Mouse (Mus musculus): ENCODE measurements around the gene Sft2d2. TPM values are rescaled to one million over a fixed set of nuclear protein-coding genes. Genes with fewer than 3 reads are reported as not detected.

Gene Sft2d2
- total and polyA plus RNA-seq, 3 experiments: 26.0 to 31.6 (median 27.2) TPM

DNA sequence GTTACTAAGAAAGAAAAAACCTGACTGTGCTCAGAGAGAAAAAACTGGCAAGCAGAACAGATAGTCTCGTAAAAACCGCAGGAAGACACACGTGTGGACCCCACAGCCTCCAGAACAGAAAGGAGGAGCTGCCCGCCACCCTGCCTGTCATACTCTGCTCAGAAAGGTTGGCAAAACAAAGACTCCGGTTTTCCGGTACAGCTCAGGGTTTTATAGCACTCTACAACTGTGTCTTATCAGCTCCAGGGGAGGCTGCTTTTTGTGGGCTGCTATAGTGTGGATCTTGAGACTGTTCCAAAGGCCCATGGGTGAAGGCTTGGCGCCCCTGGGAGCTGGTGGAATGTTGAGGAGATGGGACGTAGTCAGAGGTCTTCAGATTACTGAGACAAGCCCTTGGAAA lies 43.0 kb downstream of the Sft2d2 start:
- in situ Hi-C loops (cut with MboI; ENCODE audit: low pct_ligation_motif_present, low pct_unique_long_range_greater_than_20kb, low sequenced_read_pairs) (no loop called here), dilution Hi-C loops (cut with MboI; ENCODE audit: extremely low pct_ligation_motif_present, extremely low pct_unique_long_range_greater_than_20kb, low sequenced_read_pairs) (no loop called here)
- Histone ChIP-seq H3K79me2 (replicated peaks; ENCODE audit: control insufficient read depth, extremely low read depth, insufficient read depth, poor library complexity, severe bottlenecking) (no peaks in the 10 kb centered on the region), H3K27me3 (replicated peaks) (no peaks in the 10 kb centered on the region), H3K27ac (ENCODE audit: insufficient read depth, low read depth) (no peak overlapping the region), H3K4me2 (ENCODE audit: insufficient read depth, low read depth, poor library complexity, severe bottlenecking) (no peak overlapping the region), H3K9ac (ENCODE audit: insufficient read depth, low read depth) (no peak overlapping the region), H3K4me3 (replicated peaks in 1 of 3; ENCODE audit: low read depth in 2 of 3, low read length in 2 of 3, poor library complexity in 1 of 3) (no peak overlapping the region), H3K9me3 (replicated peaks; ENCODE audit: low read length) (no peaks in the 10 kb centered on the region), H3K4me1 (ENCODE audit: control insufficient read depth in 1 of 2, insufficient read depth in 2 of 2) (peaks cover 2 to 16% of the 10 kb centered on the region in 2 experiments; a peak in 3 of 4 replicates), H3K36me3 (replicated peaks in 1 of 2; ENCODE audit: control insufficient read depth in 1 of 2, insufficient read depth in 1 of 2, low read length in 1 of 2) (no peaks in the 10 kb centered on the region)
- no peak for DNase-seq (ENCODE audit: extremely low read depth)
- TF ChIP-seq TBP (conservative IDR thresholded peaks at IDR 0.05; ENCODE audit: low read depth, low read length) (no peak), BHLHE40 (IDR thresholded peaks at IDR 0.05; ENCODE audit: low read depth, low read length) (no peak), TCF12 (IDR thresholded peaks at IDR 0.05; ENCODE audit: low read depth, low read length) (no peak), MAX (IDR thresholded peaks at IDR 0.05; ENCODE audit: low read length) (no peak), RAD21 (IDR thresholded peaks at IDR 0.05; ENCODE audit: low read depth, low read length) (no peak), USF1 (IDR thresholded peaks at IDR 0.05; ENCODE audit: low read depth, low read length) (no peak), MAFK (IDR thresholded peaks at IDR 0.05; ENCODE audit: insufficient replicate concordance, low read length) (no peak), ETS1 (conservative IDR thresholded peaks at IDR 0.05; ENCODE audit: low read depth, low read length) (no peak), CHD2 (IDR thresholded peaks at IDR 0.05; ENCODE audit: low read length) (no peak), MAZ (IDR thresholded peaks at IDR 0.05; ENCODE audit: low read depth, low read length) (no peak), MYC (IDR thresholded peaks at IDR 0.05; ENCODE audit: low read depth, low read length) (no peak), JUN (IDR thresholded peaks at IDR 0.05; ENCODE audit: insufficient read depth, low read depth, low read length) (no peak)

DNA sequence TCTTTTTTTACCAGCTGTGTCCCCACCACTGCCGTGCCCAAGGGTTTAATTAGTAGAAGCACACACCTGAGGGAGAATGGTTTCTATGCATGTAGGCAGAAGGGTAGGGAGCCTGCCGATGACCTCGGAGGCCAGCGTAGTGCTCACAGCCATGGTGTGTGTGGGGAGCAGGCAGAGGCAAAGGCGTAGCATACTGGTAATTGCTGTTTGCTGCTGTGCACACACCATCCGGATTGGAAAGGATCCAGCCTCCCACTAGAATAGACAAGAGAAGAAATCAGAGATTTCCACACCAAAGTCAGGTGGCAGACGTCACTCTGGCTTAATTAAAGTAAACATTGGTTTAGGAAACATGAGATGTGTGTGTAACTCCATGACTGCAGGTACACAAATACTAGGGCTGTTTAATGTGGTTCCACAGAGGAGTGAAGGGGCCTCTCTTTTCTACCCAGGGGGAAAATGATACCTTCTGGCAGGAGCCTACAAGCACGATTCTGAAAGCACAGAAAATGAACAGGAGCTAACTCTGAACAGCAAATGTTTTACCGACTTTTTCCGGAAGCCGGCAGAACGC lies 51.8 kb downstream of the Sft2d2 start:
- H3K4me1 ChIP-seq (ENCODE audit: control insufficient read depth in 1 of 2, insufficient read depth in 2 of 2): no peaks in the 10 kb centered on the region
- dilution Hi-C loops (cut with MboI; ENCODE audit: extremely low pct_ligation_motif_present, extremely low pct_unique_long_range_greater_than_20kb, low sequenced_read_pairs): no loop called here
- no peak for TF ChIP-seq JUN (IDR thresholded peaks at IDR 0.05; ENCODE audit: insufficient read depth, low read depth, low read length)
- no peak for TF ChIP-seq ZMIZ1 (IDR thresholded peaks at IDR 0.05; ENCODE audit: low read depth, low read length)
- TF ChIP-seq ZKSCAN1 (IDR thresholded peaks at IDR 0.05; ENCODE audit: borderline replicate concordance, low read depth, low read length): no peak
- no peak for TF ChIP-seq TBP (conservative IDR thresholded peaks at IDR 0.05; ENCODE audit: low read depth, low read length)
- no peak for TF ChIP-seq RCOR1 (conservative IDR thresholded peaks at IDR 0.05; ENCODE audit: low read depth, low read length)
- no peak for TF ChIP-seq E2F4 (IDR thresholded peaks at IDR 0.05; ENCODE audit: insufficient replicate concordance, low read depth, low read length)
- TF ChIP-seq CHD1 (IDR thresholded peaks at IDR 0.05; ENCODE audit: low read depth, low read length): no peak
- TF ChIP-seq GABPA (IDR thresholded peaks at IDR 0.05; ENCODE audit: insufficient replicate concordance, low read depth, low read length): no peak
- no peak for TF ChIP-seq POLR2A (IDR thresholded peaks at IDR 0.05; ENCODE audit: low read depth, low read length)
- TF ChIP-seq ZNF384 (IDR thresholded peaks at IDR 0.05; ENCODE audit: low read depth, low read length): no peak
- TF ChIP-seq IRF4 (IDR thresholded peaks at IDR 0.05; ENCODE audit: low read depth, low read length): no peak
- TF ChIP-seq EP300 (IDR thresholded peaks at IDR 0.05; ENCODE audit: low read length): no peak
- no peak for TF ChIP-seq JUND (conservative IDR thresholded peaks at IDR 0.05; ENCODE audit: low read depth, low read length)
- no peak for TF ChIP-seq BHLHE40 (IDR thresholded peaks at IDR 0.05; ENCODE audit: low read depth, low read length)
- no peak for TF ChIP-seq KAT2A (IDR thresholded peaks at IDR 0.05; ENCODE audit: insufficient replicate concordance, low read length)
- H3K9ac ChIP-seq (ENCODE audit: insufficient read depth, low read depth): no peak overlapping the region
- H3K36me3 ChIP-seq (replicated peaks in 1 of 2; ENCODE audit: control insufficient read depth in 1 of 2, insufficient read depth in 1 of 2, low read length in 1 of 2): no peaks in the 10 kb centered on the region
- no peak for DNase-seq (ENCODE audit: extremely low read depth)
- H3K4me3 ChIP-seq (replicated peaks in 1 of 3; ENCODE audit: low read depth in 2 of 3, low read length in 2 of 3, poor library complexity in 1 of 3): no peak overlapping the region
- peaks cover 2% of the 10 kb centered on the region for H3K9me3 ChIP-seq (replicated peaks; ENCODE audit: low read length)
- no peak overlapping the region for H3K27ac ChIP-seq (ENCODE audit: insufficient read depth, low read depth)
- H3K79me2 ChIP-seq (replicated peaks; ENCODE audit: control insufficient read depth, extremely low read depth, insufficient read depth, poor library complexity, severe bottlenecking): no peaks in the 10 kb centered on the region
- H3K4me2 ChIP-seq (ENCODE audit: insufficient read depth, low read depth, poor library complexity, severe bottlenecking): no peak overlapping the region
- in situ Hi-C loops (cut with MboI; ENCODE audit: low pct_ligation_motif_present, low pct_unique_long_range_greater_than_20kb, low sequenced_read_pairs): no loop called here
- H3K27me3 ChIP-seq (replicated peaks): no peaks in the 10 kb centered on the region
